Mouse (Mus musculus): ENCODE measurements around the gene 1810013L24Rik.
A peak's percentile ranks its signal among the peaks of the same experiment; 100 is the strongest.

Gene 1810013L24Rik

GRCm38 (mm10) chr16:8829564-8830359 is at the start of gene 1810013L24Rik:
Gene 1810013L24Rik (plus strand): TSS chr16:8830100.
- peak; percentile 100 for DNase-seq (ENCODE audit: low read depth, low spot score)

- DNase-seq (ENCODE audit: low read depth, low spot score) = no peak
These were observed 49.7 kb upstream of the 1810013L24Rik start for GRCm38 (mm10) chr16:8780187-8780586.

GRCm38 (mm10) chr16:8781191-8781590 is 48.7 kb upstream of the 1810013L24Rik start:
- no peak for DNase-seq (ENCODE audit: low read depth, low spot score)

GRCm38 (mm10) chr16:8781660-8782059 is 48.2 kb upstream of the 1810013L24Rik start:
- DNase-seq (ENCODE audit: low read depth, low spot score) = no peak

GRCm38 (mm10) chr16:8783198-8783913 is 46.5 kb upstream of the 1810013L24Rik start:
- DNase-seq (ENCODE audit: low read depth, low spot score) = no peak

GRCm38 (mm10) chr16:8784753-8785152 is 45.1 kb upstream of the 1810013L24Rik start:
- no peak for DNase-seq (ENCODE audit: low read depth, low spot score)

GRCm38 (mm10) chr16:8790886-8791285 is 39.0 kb upstream of the 1810013L24Rik start:
- DNase-seq (ENCODE audit: low read depth, low spot score) = no peak

- no peak for DNase-seq (ENCODE audit: low read depth, low spot score)
These were observed 37.8 kb upstream of the 1810013L24Rik start, which contains the start of gene Usp7 for GRCm38 (mm10) chr16:8791949-8792557. Gene Usp7 (minus strand): TSS chr16:8792308.

- DNase-seq (ENCODE audit: low read depth, low spot score) = no peak
These were observed 34.9 kb upstream of the 1810013L24Rik start for GRCm38 (mm10) chr16:8794952-8795351.

- DNase-seq (ENCODE audit: low read depth, low spot score) = no peak
These were observed 34.0 kb upstream of the 1810013L24Rik start for GRCm38 (mm10) chr16:8795906-8796305.

- no peak for DNase-seq (ENCODE audit: low read depth, low spot score)
These were observed 23.2 kb upstream of the 1810013L24Rik start for GRCm38 (mm10) chr16:8806703-8807102.

- no peak for DNase-seq (ENCODE audit: low read depth, low spot score)
These were observed 19.3 kb upstream of the 1810013L24Rik start for GRCm38 (mm10) chr16:8810399-8811127.

GRCm38 (mm10) chr16:8817872-8818271 is 12.0 kb upstream of the 1810013L24Rik start:
- DNase-seq (ENCODE audit: low read depth, low spot score) = no peak

- DNase-seq (ENCODE audit: low read depth, low spot score) = peak; percentile 68
These were observed 8.5 kb upstream of the 1810013L24Rik start for GRCm38 (mm10) chr16:8821429-8821828.

GRCm38 (mm10) chr16:8822586-8822985 is 7.3 kb upstream of the 1810013L24Rik start:
- no peak for DNase-seq (ENCODE audit: low read depth, low spot score)

GRCm38 (mm10) chr16:8823661-8824060 is 6.2 kb upstream of the 1810013L24Rik start:
- no peak for DNase-seq (ENCODE audit: low read depth, low spot score)

- DNase-seq (ENCODE audit: low read depth, low spot score) = no peak
These were observed 2.5 kb upstream of the 1810013L24Rik start for GRCm38 (mm10) chr16:8827366-8827765.

- DNase-seq (ENCODE audit: low read depth, low spot score) = no peak
These were observed 1.0 kb upstream of the 1810013L24Rik start for GRCm38 (mm10) chr16:8828636-8829563.

- DNase-seq (ENCODE audit: low read depth, low spot score) = no peak
These were observed 721 bp downstream of the 1810013L24Rik start for GRCm38 (mm10) chr16:8830431-8831211.

- no peak for DNase-seq (ENCODE audit: low read depth, low spot score)
These were observed 1.3 kb downstream of the 1810013L24Rik start for GRCm38 (mm10) chr16:8831241-8831640.
